Mouse (Mus musculus): ENCODE data around the gene Vtcn1.

DNA sequence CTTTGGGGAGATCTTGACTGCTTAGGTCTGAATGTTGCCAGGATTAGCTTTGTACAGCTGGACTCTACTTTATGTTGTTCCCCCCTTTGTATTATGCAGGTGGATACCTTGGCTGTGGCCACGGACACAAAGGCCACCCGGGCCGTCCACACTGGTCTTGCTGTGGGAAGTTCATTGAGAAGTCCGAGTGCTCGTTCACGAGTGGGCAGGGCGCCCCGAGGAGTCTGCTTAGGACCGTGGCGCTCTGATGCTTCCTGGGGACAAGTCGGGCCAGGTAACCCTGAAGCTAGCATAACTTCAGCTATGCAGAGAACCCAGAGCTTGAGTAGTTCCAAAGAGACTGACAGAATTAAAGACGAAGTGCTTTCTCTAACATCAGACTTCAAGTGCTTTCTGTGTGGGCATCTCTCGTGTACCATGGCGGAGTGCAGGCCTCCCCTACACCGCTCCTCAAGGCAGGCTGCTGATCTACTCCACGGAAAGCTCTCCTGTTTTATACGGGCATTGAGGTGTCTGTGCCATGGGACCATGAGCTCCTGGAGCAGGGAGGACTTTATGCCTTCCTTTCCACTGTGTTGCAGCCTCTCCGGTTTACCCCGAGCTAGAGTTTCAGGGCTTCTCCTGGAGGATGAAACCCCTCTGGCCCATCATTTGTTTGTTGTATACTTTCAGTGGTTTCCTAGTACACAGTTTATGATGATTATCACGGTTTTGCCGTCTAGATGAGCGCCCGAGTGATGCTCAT lies 106.2 kb downstream of the Vtcn1 start:
- no peak for TF ChIP-seq CTCF (IDR thresholded peaks at IDR 0.05; ENCODE audit: low read depth, low read length)
- TF ChIP-seq GATA2 (IDR thresholded peaks at IDR 0.05; ENCODE audit: borderline replicate concordance, low read depth, low read length): no peak
- no peak for TF ChIP-seq GATA1 (IDR thresholded peaks at IDR 0.05; ENCODE audit: borderline replicate concordance, low read length)

Data from G1E (cell line).